Mouse (Mus musculus) bone marrow macrophage, adult 2 months (primary cell): Measurements from ENCODE around the gene Gm20503.

Source experiments
- CTCF ChIP-seq: IDR thresholded peaks from 2 replicates; pipeline ENCODE4 v1.5.1; 2012; ENCODE audit warnings: low read depth, mild to moderate bottlenecking, low read length, moderate library complexity
- POLR2A ChIP-seq: IDR thresholded peaks from 2 replicates; pipeline ENCODE4 v1.6.1; 2012; ENCODE audit warnings: mild to moderate bottlenecking, low read depth, low read length, borderline replicate concordance

- TF ChIP-seq POLR2A (no peak), CTCF (no peak)
Observed at GRCm38 (mm10) chr4:58998688-58999087, 4.3 kb upstream of the Gm20503 start.
